Mouse (Mus musculus) T-helper 17 cell (primary cell): ENCODE results near the gene C1qtnf12.

Source experiments
- in situ Hi-C, 2 experiments: fragments of 300-600 bp; cut with MboI, MseI; formaldehyde crosslinking; loops; 1 replicate in 1 of 2; 2 replicates in 1 of 2; pipeline ENCODE4 v1.15.1; 2025; ENCODE audit warnings: high pct_unique_total_duplicates in 2 of 2

The C1qtnf12 gene

GRCm38 (mm10) chr4:155992906-155993547 is 30.9 kb downstream of the C1qtnf12 start:
- in situ Hi-C loops: no loop called here

- in situ Hi-C loops: no loop called here
Observed at GRCm38 (mm10) chr4:155993606-155994005, 31.5 kb downstream of the C1qtnf12 start.

GRCm38 (mm10) chr4:156004109-156004508 is 42.0 kb downstream of the C1qtnf12 start:
- in situ Hi-C loops: loop anchor here in 1 of 2 experiments (25.0 kb wide), 1 partner anchor 792 kb away; the partner anchor contains the start of gene Ski

GRCm38 (mm10) chr4:156008369-156008768 is 46.3 kb downstream of the C1qtnf12 start:
- in situ Hi-C loops: loop anchor here in 1 of 2 experiments (25.0 kb wide), 1 partner anchor 796 kb away; the partner anchor contains the start of gene Ski

GRCm38 (mm10) chr4:156013637-156014036 is 51.5 kb downstream of the C1qtnf12 start, which contains the start of gene Tnfrsf4:
Tnfrsf4 (plus strand) TSS chr4:156013843.
- in situ Hi-C loops: loop anchor here in 1 of 2 experiments (25.0 kb wide), 1 partner anchor 801 kb away; the partner anchor contains the start of gene Ski

- in situ Hi-C loops: loop anchor here in 1 of 2 experiments (25.0 kb wide), 1 partner anchor 802 kb away; the partner anchor contains the start of gene Ski
Observed at GRCm38 (mm10) chr4:156014436-156014835, 52.3 kb downstream of the C1qtnf12 start.
